Mouse (Mus musculus): ENCODE measurements around the gene Rabgap1l. TPM values are rescaled to one million over a fixed set of nuclear protein-coding genes. Genes with fewer than 3 reads are reported as not detected.

The Rabgap1l gene
- total RNA-seq, 2 experiments from 2014 or later, result 22.3 to 30.4 TPM

DNA sequence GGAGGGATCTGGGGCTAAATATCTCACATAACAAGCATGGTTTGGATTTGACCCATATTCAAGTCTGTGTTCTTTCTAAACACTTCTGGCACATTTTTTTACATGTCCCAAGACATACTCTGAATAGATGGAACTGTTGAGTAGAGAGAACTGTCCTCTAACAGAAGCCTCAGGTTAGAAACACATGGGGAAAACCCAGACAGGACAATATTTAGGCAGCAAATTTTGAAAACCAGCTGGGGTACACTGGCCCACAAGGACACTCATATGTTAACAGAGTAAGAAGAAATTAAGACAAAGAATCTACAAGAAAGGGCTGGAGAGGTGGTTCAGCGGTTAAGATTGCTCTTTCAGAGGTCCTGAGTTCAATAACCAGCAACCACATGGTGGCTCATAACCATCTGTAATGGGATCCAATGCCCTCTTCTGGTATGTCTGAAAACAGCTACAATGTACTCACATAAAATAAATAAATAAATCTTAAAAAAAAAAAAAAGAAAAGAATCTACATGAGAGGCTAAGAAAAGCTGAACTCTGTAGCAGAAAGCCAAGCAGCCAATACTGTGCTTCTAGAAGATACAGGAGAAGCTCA lies 554.1 kb downstream of the Rabgap1l start:
- DNase-seq, result no peak

DNA sequence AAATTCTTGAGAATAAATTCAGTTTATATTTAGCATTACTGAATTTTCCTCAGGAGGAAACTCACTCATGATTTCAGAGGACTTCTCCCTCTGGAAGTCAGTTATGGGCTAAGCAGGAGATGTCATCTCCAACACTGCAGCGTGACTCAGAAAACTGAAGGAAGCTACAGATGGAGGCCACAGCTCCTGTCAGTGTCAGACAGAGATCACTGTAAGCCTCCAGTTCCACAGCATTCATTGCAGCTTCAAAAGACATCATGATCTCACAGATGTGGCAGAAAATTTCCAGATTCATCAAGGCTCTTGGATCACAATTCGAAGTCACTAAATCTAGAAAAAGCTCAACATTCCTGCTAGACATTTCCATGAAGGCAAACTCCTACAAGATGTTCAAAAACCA lies 555.0 kb downstream of the Rabgap1l start:
- DNase-seq, result no peak

DNA sequence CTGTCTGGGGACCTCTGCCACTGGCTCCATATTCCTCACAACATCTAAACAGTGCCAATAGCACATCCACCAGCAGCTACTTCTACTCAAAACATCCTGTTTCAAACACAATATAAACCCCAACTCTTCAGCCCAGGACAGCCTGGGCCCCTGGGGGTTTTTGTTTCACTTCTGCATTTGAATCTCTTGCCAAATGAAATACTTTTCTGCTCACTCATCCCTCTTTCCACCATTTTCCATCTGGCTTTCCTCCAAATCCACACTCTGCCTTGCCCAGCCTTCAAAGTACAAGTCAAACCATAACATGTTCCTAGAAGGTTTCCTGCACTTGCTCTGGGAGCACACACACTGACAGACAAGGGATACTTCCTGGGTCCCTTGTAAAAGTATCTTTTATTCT lies 559.1 kb downstream of the Rabgap1l start:
- peak in 1 of 2 experiments; percentile 4 for DNase-seq

DNA sequence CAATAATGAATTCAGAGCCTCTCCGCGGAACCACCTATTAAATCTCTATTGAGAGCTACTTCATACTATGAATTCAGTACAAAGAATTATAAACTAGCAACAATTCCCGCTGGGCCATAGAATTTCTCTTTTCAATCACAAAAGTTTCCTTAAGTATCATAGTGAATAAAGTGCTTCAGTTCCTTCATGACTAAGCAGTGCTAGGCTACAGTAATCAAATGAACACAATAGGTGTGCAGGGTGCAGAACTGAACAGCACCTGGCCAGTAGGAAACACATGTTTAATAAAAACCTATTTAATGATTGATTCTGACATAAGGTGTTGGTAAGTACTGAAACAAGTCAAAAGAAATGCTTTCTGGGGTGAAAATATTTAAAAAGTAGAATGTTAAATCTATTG lies 560.9 kb downstream of the Rabgap1l start:
- DNase-seq, result no peak

DNA sequence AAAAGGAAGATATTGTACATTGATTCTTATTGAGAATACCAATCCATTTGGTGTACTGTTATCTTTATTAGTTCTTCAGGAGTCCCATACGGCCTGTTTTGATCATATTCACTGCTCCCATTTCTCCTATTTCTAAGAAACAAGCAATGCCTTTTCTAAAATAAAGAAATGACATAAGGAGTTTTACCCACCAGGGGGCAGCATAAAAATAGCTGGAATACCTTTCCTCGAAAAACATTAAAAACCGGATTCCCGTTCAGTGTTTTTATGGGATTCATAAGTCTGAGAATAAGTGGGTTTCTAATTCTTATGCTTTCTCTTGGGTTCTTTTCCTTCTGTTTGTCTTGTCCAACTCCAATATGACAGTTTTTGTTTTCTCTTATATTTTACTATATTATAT lies 562.0 kb downstream of the Rabgap1l start:
- peak in 1 of 2 experiments; percentile 48 for DNase-seq

DNA sequence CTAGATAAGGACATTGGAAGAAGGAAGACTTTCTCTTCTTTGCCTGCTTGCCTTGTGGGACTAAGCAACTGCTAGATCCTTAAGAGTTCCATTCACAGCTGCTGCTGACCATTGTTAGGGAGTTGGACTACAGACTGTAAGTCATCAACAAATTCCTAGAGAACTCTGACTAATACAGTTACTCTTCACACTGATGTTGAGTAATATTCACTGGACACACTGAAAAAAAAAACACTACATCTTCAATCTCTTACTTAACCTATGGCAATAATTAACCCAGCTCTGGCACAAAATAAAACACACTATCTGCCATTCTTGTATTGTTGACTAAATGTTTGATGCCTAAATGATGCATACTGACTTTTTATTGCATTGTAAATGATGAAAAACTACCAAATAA lies 565.2 kb downstream of the Rabgap1l start:
- DNase-seq, result no peak

DNA sequence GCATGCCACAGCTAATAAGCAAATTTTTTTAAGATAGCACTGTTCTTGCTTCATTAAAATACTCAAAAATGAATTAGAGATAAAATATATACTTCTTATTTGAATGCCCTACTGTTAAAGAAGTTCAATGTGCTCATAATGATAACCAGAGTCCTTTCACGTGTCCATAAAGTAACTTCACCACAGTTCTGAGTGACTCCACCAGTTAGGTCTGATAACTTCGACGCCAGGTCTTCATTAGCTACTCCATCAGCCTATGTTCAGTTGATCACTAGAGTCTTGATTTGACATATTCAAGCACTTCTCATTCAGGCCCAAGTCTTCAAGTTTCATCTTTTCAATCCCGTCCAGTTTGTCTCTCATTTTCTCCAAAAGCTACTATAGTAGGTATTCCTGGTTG lies 565.8 kb downstream of the Rabgap1l start:
- DNase-seq, result no peak

DNA sequence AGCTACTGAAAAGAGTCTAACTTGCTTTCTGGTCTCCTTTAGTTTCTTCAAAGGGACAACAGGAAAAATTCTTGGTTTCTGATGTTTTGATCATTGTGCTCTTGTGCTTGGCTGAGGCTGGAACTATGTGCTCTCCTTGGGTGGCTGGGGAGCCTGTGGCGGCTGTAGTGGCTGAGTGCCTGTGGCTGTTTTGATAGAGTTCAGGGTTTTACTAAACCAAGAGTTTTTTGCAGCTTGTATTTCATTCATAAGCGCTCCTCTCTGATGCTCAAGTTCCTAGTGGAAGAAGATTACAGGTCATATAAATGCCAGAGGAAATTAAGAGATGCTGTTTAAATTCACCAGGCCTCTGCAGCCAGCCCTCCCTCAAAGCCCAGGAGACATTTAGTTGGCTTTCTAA lies 568.9 kb downstream of the Rabgap1l start:
- no peak for DNase-seq

DNA sequence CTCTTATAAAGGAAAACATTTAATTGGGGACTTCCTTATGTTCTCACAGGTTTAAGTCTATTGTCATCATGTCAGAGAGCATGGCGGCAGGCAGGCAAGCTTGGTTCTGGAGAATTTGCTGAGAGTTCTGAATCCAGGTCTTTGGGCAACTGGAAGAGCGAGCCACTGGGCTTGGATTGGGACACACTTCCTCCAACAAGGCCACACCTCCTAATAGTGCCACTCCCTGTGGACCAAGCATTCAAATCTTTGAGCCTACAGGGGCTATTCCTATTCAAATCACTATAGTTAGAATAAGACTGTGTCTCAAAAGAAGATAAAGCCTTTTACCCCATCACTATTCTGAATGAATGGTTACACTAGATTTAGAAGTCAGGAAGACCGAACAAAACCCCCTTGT lies 575.1 kb downstream of the Rabgap1l start:
- no peak for DNase-seq

DNA sequence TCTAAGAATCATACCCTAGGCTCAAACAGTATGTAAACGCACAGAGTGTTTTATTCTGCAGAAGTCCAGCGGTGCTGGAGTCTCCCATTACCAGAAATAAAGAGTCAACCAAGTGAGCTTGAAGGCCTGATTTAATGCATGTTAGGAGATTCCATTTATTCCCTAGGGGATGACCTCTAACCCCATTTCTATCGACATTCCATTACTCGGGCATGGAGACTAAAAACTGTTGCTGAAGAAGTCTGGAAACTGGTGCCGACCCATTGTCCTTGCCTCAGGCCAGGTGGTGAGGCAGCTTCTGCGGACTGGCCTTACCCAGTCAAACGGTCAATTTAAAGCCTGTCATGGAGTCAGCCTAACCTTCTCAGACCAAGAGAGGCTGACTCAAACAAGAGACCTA lies 578.8 kb downstream of the Rabgap1l start:
- no peak for DNase-seq

DNA sequence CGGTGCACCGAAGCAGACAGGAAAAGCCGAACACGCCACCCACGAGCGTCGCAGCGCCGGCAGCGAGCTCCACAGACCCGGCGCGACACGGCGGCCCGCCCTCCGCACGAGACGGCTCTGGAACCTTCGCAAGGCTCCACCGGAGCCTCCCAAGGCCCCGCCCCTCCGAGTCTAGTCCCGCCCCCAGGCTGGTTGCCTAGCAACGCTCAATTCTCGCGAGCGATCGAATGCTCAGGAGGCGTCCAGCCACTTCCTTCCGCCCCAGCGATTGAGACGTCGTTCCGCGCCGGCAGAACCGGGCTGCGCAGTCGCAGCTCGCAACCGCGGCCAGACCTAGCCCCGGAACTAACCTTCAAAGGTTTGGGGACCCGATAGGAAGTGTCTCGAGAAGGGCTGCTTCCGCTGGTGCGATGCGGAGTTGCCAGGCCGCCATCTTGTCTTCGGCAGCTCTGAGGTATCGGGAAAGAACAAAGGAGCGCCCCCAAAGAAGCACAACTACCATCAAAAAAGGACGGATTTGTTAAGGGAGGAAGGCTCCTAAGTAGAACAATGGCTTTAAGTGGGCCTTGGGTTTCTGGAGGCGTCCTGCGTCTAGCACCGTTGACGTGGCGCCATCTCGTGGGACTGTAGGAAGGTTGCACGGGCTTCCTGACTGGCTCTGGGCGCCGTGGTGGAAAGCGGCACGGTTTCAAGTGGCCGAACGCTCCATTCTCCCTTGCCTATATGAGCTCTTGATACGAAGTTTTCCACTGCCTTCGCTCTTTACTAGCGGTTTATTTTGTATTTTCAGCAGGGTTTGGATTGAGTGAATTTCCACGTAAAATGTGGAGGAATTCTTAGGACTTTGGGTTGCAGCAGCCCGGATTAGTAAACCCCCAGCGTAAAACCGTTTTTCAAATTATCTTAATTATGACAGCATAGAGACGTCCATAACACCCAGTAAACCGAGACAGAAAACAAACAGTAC lies 580.0 kb downstream of the Rabgap1l start, which contains the start of gene Cacybp:
Gene Cacybp (minus strand): TSS at position 173 of the 967 bp plus-strand sequence.
- DNase-seq, result peak; percentile 99 to 100

DNA sequence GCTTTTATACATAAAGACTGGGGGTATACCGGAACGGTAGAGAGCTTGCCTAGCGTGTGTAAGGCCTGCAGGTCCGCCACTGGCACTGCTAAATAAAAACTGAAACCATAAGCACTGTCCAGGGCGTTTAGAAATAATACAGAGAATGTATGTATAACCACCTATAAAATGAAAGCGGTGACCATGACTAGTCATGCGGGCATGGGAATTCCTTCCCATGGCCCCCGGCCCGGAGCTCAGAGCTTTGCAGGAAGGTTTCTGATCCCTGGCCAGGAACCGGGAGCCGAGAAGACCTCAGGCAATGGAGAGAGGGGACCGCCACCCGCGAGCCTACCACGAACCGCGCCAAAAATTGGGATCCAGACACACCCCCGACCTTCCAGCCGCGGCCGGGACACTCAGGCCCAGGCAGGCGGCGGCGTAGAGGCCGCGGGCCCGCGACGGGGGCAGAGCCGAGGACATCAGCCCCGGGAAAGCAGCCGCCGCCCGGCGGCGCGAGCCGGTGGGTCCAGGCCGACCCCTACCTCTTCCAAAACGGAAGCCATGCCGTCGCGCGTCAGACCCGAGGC lies 580.8 kb downstream of the Rabgap1l start:
- peak; percentile 58 to 64 for DNase-seq

DNA sequence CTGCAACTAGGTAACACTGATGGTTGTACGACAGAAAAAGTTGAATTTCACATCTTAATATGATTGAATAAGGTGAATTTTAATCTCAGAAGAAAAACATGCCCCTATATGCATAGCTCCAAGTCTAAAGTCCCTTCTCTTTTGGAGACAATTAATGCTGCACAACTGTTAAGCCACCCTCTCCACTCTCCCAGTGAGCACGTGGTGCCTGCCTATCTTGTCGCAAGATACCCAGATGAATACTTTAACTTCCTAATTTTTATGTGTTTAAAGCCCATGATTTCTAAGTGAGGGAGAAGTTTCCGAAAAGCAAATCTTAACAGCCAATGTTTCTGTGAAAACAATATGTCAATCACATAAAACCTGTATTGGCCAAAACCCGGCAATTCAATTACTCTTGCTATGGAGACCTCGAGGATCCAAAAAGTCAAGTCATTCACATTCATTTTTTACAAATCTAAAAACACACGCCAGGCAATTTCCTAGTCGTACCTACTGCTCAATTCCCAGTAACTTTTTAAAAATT lies 581.4 kb downstream of the Rabgap1l start:
- DNase-seq, result peak in 1 of 2 experiments; percentile 22

DNA sequence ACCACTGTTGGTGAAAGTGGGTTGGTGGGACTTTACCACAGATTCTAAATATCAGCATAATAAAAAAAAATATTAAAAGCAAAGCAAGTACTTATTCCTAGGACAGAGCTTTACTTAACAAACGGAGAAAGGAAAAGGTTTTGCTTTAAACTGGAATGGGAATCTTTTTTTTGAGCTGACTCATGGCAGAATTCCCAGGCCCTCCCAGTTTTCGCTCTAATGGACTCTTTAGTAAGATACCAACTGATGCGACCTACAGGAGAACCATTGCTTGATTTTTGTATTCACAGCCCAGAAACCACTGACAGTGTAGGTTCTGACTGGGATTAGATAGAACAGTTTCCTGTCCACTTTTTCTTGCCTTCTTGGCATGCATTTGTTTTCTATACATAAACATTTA lies 582.4 kb downstream of the Rabgap1l start:
- DNase-seq, result peak; percentile 13 to 16

DNA sequence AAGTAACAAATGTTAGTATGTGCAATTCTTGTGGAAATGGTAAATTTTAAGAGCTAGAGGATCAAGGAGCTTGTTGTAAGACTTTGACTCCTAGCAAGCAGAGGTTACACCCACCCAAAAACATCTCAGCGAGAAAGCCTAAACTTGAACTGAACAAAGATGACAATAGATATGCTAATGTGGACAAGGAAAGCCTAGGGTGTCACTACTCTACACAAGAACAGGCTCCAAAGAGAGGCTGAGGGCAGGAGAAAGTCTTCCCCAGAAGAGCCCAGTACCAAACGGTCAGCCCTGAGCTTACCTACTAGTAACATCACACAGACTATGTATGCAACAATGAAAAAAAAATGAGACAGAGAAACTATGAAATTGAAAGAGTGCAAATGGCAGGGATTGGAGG lies 583.2 kb downstream of the Rabgap1l start:
- no peak for DNase-seq

DNA sequence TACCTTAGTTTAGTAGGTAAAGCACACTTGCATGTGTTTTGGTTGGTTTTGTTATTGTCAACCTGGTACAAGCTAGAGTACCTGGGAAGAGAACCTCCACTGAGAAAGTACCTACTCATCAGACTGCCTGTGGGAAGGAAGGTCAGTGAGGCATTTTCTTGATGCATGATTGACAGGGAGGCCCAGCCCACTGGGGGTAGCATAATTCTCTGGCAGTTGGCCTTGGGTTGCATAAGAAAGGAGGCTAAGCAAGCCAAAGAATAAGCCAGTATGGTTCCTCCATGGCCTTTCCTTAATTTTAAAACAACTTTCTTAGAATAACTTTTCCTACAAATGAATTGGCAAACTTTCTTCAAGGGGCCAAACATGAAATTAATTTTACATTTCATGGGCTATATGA lies 587.5 kb downstream of the Rabgap1l start:
- DNase-seq, result peak; percentile 50 to 51

DNA sequence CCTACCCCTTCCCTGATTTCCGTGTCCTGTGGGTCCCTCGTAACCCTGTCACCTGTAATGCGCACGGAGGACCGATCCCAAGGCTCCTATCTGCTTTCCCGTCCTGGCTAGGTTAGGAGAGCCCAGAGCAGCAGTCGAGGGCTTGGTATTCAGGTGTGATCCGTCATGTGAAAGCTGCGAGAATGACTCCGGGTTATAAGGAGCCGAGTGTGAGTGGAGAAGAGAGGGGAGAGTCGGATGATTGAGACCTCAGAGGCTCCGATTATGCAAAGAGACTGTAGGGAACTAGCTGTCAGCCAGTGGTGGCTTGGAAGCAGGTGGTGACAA lies 597.7 kb downstream of the Rabgap1l start:
- no peak for DNase-seq

DNA sequence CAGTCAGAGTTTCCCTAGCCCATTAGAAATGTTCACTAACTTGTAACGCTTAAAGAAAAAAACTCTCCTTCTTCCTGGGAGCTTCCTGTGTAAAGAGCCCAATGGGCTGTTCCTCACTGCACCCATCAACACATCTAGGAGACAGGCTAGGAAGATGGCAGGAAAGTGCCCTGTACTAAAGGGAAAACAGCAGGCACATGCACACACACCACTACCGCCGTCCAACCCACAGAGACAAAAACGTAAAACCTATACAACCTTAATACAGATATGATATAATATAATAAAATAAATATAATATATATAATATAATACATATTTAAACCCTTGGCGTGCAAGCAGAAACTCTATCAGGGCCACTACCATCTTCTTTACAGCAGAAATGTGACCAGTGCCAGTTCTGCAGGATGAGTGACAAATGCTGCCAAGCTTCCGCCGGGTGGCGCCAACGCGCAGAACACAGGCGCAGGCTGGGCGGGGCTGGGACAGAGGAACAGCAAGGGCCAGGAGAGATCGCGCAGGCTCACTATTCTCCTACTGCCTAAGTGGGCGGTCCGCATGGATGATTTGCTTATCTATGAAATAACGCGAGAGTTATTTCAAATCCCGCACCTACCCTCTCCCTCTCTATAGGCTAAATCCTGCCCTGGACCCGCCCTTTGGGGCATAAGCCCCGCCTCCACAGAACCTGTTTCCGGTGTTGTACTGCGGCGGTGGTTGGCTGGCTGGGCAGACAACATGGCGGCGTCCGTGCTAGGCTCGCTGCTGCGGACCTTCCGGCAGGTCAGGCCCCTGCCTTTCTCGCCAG lies 598.3 kb downstream of the Rabgap1l start, which contains the start of gene Mrps14:
Gene Mrps14 (plus strand): TSS at position 687 of the 808 bp plus-strand sequence.
- DNase-seq, result peak; percentile 98 to 99

DNA sequence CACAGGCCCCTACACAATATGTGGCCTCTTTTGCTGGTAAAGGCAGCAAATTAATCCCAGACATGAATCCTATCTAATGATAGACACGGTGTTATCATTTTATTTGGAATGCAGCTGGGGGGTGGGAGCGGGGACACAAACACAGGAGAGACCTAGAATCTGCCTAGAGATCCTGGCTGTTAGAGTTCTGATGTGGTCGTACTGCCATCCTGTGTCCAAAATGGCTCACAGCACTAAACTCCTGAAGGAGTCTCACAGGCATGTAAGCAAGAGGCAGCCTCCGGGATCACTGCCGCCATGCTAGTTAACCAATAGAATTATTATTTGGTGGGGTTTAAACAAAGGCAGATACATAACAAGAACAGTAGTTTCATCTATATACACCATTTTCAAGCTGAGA lies 608.5 kb downstream of the Rabgap1l start:
- peak; percentile 13 to 32 for DNase-seq

DNA sequence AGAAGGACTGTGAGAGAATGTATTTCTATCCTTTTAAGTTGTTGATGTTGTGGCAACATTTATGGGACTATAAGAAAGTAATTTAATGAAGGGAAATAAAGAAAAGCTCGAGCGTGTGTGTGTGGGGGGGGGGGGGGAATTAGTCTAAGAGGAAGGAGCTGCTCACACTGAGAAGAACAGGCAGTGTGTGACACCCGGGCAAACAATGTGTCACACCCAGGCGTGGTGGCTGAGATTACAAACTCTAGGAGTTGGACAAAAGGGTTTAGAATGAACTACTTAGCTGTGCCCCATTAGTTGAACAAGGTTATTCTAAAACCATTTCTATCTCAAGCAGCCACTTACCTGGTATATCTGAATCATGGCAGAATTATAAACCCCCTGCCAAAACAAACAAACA lies 611.8 kb downstream of the Rabgap1l start:
- no peak for DNase-seq

DNA sequence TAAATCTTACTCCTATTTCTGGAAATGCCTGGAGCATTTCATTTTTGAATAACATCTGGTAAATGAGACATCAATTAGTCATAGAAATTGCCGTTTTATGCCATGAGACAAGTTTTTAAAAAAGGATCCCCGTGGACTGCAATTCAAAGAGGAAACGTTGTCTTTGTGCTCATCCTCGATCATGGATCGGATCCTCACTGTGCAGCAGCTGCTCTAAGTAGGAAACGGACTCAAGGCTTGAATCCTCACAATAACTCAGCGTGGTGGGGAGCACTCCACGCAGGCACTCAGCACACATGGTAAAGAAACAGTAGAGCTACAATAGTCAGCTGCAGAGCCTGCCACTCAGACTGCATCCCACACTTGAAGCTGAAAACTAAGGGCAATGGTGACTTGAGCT lies 616.1 kb downstream of the Rabgap1l start:
- no peak for DNase-seq
